Mouse (Mus musculus) ovary, adult 18-20 months (tissue): ENCODE measurements around the gene Tnfrsf14.

Experiments used
- DNase-seq: peaks from one replicate; pipeline ENCODE4 v3.0.0; 2022; ENCODE audit warnings: low spot score, mixed read lengths

The Tnfrsf14 gene

DNA sequence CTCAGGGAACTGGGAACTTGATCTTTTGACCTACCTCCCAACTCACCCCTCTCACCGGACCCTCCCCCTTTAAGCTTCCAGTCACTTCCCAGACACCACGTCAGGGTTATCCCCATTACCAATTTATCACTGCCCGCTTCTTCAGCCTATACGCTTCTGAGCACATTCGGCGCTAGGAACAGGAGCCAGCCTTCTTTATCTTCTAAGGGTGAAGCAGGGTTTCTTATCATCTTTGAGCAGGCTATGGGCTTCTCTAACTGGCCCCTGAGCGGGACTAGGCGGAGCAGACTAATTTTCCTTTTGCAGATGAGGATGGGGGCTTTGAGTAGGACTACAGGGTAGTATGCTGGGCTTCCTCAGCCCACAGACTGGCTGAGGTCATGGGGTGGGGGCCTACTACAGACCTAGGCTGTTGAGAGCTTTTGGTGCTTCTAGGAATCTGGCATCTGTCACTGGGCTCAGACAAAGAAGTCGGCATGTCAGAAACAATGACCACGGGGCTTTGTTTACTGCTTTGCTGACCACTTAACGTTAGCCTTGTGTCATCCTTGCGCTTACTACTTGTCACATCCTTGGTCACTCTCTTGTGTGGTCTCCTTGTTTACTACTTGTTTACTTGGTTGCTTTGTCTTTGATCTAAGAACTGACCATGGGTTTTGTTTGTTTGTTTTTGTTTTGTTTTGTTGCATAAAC is at the start of gene Tnfrsf14:
Gene Tnfrsf14, minus strand, starts transcription at position 169 of the 693 bp plus-strand sequence.
- DNase-seq = no peak

DNA sequence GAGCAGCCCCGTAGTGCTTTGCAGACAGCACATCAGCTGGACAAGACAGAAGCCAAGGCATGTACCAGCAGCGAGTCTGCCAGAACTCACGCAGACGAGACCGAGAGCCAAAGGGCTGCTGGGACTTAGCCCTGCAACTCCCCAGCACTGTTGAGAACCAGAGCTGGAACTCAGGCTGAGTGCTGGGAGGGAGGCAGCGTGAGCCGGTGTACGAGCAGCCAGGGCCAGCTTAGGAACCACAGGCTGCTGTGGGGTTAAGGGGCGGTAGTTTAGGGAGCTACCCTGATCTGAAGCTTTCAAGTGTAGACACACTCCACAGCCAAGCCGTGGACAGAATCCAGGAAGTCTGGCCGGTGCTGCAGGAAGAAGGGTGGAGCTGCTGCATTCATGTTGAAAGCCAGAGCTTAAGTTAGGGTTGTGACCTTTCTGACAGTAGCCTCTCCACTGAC is 45.8 kb upstream of the Tnfrsf14 start:
- no peak for DNase-seq

DNA sequence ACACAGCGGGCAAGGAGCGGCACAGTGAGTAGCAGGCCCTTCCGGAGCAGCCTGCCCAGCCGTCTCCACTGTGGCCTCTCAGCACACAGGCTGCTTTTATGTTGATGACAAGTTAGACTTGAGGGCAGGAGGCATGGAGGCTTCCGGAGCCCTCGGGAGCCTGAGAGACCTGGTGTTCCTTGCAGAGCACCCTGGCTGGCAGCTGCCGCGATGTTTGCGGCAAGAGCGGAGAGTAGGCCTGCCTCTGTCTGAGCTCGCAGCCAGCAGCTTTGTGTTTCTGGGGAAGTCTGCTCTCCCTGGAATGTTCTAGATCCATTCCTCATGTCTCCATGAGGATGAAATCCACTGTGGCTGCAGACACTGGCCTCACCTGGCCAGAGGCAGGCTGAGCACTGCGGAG is 44.2 kb upstream of the Tnfrsf14 start:
- no peak for DNase-seq

DNA sequence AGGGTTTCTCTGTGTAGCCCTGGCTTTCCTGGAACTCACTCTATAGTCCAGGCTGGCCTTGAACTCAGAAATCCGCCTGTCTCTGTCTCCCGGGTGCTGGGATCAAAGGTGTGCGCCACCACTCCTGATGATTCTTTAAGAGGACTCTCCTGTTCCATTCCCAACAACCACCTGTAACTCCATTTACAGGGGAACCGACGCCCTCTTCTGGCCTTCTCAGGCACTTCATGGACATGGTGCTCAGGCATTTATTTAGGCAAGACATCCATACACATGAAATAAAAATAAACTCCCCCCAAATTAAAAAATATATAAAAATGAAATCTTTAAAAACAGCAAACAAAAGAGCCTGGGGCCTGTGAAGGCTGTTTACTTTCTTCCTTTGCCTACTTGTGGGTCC is 38.8 kb upstream of the Tnfrsf14 start:
- no peak for DNase-seq

DNA sequence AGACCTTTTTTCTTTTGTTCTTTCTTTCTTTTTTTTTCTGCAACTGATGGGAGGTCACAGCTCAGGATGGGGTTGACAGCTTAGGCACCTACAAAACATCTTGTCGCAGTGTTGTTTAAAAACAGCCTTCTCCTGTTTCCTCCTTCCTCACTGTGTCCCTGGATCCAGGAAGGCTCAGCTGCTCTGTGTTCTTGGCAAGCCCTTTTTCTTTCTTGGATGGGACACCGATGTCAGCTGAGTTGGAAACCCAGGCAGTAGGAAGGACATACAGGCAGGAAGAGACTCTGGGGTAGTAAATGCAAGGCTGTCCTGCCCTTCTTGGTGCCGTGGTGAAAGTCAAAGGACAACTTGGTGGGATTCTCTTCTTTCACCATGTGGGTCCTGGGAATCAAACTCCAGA is 37.5 kb upstream of the Tnfrsf14 start:
- DNase-seq = no peak

DNA sequence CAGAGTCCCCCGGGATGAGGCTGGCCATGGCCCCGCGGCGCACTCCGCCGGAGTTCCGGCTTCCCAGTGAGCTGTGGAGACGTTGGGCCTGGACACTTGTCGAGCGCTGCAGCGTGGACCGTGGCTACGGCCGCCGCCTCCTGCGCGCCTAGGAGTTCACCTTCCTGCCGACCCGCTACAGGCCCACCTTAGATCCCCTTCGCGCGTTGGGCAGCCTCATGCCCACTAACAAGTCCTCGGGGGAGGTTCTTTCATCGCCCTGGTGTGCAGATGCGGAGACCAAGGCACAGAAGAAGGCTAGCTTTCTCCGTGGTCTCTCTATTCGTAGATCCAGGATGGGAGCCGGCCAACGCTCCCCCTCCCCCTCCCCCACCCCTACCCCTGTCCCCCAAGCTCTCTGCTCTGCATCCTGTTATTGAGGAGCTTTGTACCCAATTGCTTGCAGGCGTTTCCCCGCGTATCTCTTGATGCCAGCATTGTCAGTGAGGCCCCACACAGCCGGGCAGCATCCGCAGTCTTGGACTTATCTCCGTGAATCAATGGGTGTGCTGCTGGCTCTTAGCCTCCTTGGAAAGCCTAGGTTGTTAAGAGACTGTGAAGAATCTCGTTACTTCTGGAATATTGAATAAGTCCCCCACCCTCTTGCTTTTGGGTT is 36.3 kb upstream of the Tnfrsf14 start:
- no peak for DNase-seq

DNA sequence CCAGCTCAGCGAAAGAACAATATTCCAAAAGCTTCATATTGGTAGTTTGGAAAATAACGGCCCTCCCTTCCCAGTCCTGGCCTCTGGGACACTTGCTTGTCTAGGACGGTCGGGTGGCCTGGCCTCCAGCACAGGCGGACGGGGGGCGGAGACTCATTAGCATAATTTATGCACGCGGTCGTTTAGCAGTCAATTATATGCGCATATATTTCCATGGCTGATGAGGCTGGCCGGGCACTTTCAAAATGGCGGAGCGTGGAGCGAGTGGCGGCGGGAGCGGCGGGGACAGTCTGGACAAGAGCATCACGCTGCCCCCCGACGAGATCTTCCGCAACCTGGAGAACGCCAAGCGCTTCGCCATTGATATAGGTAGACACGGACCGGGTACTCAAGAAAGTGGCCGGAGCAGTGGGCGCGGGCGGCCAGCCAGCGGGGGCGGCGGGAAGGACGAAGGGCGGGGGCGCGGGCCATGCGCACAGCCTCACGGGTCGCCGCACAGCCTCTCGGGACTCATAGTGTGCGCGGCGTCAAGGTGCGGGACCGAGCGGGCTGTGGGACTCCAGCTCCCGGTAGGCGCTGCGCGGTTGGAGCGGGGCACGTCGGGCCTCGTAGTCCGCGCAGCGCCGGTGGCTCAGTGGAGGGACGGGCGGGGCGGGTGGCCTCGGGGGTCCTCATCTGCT is 35.7 kb upstream of the Tnfrsf14 start, which contains the start of gene Pank4:
Gene Pank4, plus strand, starts transcription at position 223 of the 680 bp plus-strand sequence.
- peak; percentile 83 for DNase-seq

DNA sequence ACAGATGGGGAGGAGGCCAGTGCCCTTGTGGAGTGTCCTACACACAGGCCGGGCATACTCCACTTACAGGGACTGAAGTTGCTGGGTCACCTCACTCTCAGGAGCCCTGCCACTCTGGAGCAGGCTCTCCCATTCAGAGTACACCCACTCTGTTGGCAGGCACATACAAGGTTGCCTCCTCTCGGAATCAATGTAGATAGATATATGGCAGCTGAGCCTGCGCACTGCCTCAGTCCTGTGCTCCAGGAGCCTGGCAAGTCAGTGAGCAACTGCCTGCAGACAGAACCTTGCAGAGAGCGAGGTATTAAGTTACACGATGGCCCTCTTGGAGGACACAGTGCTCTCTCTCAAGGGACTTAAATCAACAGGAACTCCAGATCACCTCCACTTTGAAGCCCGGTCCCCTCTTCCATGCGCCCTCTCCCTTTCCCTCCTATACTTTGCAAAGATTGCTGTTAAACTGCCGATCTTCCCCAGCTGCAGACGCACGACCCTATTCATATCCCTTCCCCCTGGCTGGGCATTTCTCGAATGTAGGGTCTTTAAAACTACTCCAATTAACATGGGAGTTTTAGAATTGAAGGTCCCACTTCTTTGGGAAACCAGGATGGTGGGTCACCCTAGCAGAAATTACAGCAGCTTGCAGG is 35.0 kb upstream of the Tnfrsf14 start:
- no peak for DNase-seq

DNA sequence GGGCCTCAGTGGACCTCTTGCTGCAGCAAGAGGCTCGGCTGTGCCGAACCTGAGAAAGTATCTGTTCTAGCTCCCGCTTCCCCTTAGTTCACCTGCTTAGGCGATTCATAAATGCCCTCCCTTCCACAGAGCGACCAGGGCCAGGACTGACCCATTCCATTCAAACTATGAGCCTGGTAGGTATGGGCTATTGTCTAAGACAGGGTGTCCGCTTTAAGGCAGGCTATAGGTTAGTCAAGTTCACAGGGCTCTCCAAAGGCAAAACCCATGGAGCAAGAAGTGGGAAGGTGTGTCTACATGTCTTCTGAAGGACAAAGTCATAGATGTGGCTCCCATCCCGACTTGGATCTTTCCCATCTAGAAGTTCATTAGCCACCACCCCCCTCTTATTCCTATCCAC is 34.3 kb upstream of the Tnfrsf14 start:
- DNase-seq = no peak

DNA sequence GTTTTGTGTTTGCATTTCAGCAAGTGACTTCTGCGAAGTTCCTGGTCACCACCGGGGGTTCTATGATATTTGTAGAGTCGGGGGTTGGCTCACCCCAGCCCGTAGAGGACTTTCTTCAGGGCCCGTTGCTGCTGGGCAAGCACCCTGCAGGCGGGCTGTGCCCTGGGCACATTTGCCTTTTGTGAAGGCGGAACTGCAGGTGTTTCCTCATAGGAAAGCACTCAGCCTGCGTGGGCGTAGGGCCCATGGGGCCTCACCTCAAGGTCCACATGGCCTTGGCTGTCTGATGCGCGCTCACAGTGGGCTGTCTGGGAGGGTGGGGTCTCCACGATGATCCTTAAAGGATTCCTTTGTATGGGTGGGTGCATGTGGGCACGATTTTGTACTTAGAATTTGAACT is 33.5 kb upstream of the Tnfrsf14 start:
- DNase-seq = no peak

DNA sequence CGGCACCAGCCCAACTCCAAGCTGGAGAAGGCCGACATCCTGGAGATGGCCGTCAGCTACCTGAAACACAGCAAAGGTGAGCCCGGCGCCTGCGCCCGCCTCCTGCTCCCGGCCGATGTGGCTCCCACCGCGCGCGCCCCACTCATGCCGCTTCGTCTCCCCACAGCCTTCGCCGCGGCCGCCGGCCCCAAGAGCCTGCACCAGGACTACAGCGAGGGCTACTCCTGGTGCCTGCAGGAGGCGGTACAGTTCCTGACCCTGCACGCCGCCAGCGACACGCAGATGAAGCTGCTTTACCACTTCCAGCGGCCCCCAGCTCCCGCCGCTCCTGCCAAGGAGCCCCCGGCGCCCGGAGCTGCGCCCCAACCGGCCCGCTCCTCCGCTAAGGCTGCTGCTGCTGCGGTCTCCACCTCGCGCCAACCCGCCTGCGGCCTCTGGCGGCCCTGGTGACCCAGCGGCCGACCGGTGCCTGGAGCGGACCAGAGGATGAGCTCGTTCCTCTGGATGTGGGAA is 32.9 kb upstream of the Tnfrsf14 start:
- no peak for DNase-seq

DNA sequence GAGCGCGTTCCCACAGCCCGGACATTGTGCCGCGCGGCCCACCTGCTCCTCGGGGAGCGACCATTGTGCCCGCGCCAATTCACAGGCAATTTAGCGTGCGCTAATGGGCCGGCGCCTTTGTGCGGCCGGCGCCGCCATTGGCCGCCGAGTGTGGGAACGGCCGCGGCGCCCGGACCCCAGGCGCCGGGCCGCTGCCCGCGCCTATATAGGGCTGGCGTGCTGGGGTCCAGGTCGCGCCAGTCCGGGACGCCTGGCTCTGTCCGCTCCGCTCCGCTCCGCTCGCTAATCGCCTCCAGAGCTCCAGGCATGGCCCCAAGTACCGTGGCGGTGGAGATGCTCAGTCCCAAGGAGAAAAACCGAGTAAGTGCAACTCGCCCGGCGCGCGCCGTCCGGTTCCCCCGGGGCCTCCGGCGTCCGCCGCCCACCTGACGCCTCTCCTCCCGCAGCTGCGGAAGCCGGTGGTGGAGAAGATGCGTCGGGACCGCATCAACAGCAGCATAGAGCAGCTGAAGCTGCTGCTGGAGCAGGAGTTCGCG is 32.4 kb upstream of the Tnfrsf14 start, which contains the start of gene Hes5:
Gene Hes5, plus strand, starts transcription at position 234 of the 536 bp plus-strand sequence.
- DNase-seq = no peak

DNA sequence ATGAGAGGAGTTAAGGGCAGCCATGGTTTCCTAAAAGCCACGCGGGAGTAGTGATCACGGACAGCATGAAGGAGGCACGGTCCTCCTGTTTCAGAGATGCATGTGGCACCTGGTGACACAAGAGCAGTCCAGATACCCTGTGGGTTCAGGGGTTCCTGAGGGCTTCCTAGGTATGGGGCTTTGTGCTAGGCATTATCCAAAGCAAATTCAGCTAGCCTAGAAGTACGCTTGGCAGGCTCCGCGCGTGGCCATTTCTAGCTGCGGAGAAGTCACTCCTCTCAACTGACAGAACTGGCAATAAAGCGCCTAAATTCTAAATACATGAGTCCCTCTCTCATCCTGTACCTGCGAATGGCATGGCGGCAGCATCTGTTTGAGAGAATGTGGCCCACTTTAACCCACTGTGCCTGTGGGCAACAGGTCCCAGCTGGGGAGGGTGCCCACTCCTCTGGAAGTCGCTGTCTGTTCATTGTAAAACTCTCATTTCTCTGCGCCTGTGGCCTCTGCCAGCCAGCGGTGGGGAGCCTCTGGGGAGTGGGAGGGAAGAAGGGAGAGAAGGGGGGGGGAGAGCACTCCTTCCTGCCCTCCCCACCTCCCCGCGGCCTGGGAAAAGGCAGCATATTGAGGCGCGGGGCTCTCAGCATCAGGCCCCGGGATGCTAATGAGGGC is 31.8 kb upstream of the Tnfrsf14 start:
- DNase-seq = no peak

DNA sequence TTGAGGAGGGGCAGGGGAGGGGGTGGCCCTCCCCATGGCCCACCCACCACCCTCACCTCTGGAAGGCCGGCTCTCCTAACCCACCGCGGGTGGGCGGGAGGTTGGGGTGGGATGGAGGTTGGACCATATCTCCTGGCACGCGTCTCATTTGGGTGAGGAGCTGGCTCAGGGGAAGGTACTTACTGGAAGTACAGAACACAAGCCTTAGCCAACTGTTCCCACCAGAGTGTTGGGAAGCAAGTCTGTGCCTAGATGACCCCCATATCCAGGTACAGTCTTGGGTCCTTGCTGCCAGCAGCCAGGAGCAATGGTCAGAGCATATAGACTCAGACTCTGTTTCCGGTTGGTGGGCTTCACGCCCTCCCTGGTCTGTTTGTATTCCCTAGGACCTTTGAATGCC is 30.3 kb upstream of the Tnfrsf14 start:
- no peak for DNase-seq

DNA sequence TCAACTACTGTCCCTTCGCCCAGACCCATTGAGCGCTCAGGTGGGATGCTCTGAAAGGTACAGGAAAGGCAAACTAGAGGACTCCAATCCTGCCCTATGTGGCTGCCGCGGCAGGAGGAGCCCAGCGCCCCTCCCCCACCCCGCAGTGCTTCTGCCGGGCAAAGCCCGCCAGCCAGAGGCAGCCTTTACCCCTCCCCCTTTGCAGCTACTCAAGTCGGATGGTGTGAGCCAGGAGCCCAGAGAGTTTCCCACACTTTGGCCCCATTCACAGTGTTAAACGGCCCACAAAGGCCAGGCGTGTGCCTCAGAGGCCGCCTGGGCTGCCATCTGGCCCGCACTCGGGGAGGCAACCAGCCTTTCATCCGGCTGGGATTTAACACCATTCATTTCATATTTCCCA is 29.8 kb upstream of the Tnfrsf14 start:
- no peak for DNase-seq

DNA sequence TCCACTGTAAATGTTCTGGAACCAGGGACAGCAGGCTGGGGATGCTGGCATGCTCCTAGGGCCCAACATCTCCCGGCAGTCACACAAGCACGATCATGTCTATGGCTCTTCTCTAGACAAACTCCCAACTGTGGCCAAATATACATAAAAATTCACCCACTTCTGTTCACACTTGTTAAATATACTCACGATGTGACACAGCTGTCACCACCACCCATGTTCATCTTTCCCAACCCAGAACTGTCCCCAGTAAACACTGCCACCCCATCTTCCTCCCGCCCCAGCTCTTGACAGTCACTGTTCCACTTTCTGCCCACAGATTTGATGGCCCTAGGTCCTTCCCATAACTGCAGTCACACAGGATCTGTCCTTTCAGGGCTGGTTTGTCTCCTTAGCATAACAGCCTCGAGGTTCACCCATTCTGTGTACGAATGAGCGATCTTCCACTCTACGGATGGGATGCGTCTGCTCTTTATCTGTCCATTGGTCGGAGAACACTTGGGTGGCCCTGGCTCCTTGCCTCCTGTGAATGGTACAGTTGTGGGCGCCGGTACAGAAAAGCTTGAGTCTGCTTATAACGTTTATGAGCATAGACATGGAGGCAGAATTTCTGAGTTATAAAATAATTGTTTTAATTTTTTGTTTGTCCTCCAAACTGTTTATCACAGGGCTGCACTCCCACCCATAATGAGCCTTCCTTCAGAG is 29.1 kb upstream of the Tnfrsf14 start:
- no peak for DNase-seq

DNA sequence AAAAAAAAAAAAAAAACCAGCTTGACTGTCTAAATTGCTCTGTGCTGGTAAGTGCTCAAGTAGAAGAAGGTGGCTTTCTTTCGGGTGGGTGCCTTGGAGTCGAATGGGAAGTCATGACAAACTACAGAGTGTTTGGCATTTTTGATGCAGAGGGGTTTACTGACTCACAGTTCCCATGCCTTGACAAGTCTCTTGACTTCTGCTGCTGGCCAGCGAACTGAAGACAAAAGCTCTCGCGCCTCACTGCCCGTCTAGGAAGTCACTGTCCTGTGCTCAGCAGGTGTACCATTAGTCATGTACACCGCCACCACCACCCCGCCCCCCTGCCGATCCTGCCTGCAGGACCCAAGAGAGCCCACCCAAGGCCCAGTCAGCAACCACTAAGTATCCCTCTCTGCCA is 28.2 kb upstream of the Tnfrsf14 start:
- no peak for DNase-seq

DNA sequence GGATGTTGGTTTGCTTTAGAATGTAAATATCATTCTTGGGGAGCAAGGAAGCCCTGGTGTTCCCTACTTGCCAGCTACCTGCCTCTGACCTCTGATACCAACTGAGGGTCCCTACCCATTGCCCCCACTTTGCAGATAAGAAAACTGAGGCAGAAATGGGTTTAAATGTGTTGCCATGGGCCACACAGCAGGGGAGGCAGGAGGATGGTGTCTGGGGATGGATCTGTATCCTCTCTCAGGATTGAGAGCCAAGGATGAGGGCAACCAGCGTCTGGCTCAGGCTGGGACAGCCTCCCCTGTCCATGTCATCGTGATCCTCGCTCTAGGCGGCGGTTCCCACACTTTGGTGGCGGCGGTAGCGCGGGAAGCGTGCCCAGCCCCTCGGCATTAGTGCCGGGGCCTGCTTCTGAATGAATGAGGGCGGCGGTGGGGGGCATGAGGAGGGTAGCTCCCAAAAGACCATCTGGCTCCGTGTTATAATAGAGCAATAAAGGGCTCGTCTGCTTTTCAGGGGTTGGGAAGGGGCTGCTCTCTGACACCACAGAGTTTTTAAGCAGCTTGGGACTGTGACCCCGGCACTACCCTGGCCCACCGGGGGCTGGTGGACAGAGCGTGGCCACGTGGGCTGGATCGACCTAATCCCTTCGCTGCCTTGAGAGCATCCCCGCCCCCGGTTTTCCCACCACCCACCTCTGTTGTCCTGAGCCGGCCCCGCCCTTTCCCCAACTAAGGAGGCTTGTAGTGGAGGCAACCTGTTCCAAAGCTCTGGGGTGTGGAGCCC is 24.3 kb upstream of the Tnfrsf14 start:
- DNase-seq = no peak

DNA sequence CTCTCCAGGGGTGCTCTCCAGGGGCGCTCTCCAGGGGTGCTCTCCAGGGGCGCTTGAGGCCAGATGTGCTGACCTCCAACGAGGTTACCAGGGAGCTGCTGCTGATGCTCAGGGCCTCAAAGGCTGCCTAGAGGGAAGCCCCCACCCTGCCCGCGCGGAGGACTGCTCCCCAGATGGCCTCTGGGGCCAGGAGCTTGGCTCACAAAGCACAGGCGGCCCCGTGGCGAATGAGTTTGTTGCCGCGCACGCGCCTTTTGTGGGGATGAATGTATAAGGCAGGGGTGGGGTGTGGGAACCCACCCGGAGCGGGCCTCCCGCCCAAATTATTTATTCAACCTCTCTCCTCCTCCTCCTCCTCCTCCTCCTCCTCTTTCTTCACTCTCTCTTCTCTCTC is 21.2 kb upstream of the Tnfrsf14 start:
- no peak for DNase-seq

DNA sequence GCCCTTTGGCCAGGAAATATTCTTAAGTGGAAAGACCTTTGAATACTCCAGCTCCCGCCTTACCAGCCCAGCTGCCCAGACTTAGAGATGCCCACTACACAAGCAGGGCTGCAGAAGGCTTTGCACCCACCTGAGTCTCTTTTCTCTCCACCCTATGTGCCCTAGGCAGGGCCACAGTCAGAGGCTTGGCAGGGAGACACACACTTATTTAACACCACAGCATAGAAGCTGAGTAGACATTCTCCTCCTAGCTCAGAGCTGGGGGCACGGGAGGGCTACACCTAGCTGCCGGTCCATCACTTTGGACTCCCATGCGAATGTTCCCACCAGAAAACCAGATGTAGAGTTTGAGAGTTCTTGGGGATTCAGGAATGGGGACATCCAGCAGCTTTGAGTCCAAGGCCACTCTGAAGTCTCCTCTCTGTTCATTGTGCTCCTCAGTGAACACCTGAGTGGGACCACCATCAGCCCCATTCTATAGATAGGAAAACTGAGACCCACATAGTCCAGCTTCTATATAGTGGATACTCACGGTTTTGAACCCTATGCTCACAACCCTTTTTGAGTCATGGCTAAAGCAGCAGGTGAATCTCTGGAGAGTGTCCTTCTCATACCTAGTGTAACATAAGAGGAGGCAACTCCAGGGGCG is 20.7 kb upstream of the Tnfrsf14 start:
- DNase-seq = no peak
